Mouse (Mus musculus) cerebellum, adult 2 months (tissue): ENCODE measurements around the gene Rbm47.

Experiments used
- CTCF ChIP-seq: fragments of 200-500 bp; IDR thresholded peaks from 2 replicates; pipeline ENCODE4 v1.5.1; 2011; ENCODE audit warnings: low read depth, mild to moderate bottlenecking, control low read depth, low read length, moderate library complexity, borderline replicate concordance; ENCODE audit not compliant: insufficient read depth
- POLR2A ChIP-seq: fragments of 200-500 bp; IDR thresholded peaks from 2 replicates; pipeline ENCODE4 v1.6.1; 2011; ENCODE audit warnings: low read length, control low read depth, borderline replicate concordance; ENCODE audit not compliant: insufficient read depth

GRCm38 (mm10) chr5:66090037-66090436, 82.9 kb downstream of the Rbm47 start:
- no peak for TF ChIP-seq POLR2A
- no peak for TF ChIP-seq CTCF
